Mouse (Mus musculus) cerebellum, postnatal 10 days (tissue): ENCODE measurements around the gene Myo15.
"Not testable (repeated sequence)": the region's sequence is repeated elsewhere in the genome, so short reads cannot be mapped to it uniquely, and the experiment has no call there.

ENCODE experiments used
- DNase-seq, 2 experiments: peaks; one replicate each; pipeline ENCODE4 v3.0.0; 2021; ENCODE audit warnings: mixed read lengths in 2 of 2

Myo15 gene

GRCm38 (mm10) chr11:60508950-60509349, 39.8 kb downstream of the Myo15 start:
- DNase-seq = no peak

- DNase-seq = no peak
These were observed 40.4 kb downstream of the Myo15 start for GRCm38 (mm10) chr11:60509500-60509899.

DNA sequence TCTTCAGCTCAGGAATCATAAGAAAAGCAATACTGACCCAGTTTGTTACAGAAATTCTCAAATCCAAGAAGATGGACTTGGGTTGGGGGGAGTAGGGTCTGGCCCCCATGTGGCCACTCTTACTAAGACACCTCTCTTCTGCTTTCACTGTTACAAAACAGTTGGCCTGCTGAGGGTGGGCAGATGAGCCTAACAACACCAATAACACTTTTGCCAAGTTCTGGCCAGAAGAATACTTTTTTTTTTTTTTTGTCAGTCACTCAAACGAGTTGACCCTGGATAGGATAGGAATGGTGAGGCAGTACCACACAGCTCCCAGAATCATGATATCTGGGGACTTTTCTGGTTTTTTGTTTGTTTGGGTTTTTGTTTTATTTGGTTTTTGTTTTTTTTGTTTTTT, 42.8 kb downstream of the Myo15 start:
- no peak for DNase-seq

DNA sequence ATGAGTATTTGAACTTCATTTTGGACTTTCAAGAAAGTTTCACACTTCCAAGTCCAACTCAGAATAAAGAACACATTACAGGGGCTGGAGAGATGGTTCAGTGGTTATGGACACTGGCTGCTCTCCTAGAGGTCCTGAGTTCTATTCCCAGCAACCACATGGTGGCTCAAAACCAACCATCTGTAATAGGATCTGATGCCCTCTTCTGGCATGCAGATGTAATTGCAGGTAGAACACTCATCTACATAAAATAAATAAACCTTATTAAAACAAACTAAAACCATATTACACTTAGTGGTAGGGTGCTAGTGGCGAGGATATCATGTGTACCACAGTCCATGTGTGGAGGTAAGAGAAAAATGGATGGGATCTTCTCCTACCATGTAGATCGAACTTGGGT, 43.4 kb downstream of the Myo15 start:
- DNase-seq = no peak

DNA sequence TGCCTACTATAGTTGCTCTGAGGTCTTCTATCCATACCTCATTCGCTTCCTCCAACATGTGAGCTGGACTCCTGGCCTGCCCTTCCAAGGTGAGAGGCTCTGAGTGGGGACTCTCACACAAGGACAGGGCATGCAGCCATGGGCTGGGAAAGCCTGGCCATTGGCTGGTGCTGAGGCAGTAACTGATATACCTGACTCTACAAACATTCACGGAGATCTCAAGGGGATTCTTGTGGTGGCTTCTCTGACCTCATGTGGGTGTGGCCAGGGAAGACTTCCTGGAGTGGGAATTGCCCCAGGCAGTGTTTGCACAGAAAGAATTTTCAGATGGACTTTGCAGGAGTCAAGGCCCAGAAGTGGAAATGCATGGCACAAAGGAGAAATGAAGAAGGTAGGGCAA, 45.8 kb downstream of the Myo15 start:
- DNase-seq = no peak

- DNase-seq = no peak
These were observed 49.2 kb downstream of the Myo15 start for GRCm38 (mm10) chr11:60518305-60518704.

GRCm38 (mm10) chr11:60522027-60522426, 52.9 kb downstream of the Myo15 start:
- no peak for DNase-seq

DNA sequence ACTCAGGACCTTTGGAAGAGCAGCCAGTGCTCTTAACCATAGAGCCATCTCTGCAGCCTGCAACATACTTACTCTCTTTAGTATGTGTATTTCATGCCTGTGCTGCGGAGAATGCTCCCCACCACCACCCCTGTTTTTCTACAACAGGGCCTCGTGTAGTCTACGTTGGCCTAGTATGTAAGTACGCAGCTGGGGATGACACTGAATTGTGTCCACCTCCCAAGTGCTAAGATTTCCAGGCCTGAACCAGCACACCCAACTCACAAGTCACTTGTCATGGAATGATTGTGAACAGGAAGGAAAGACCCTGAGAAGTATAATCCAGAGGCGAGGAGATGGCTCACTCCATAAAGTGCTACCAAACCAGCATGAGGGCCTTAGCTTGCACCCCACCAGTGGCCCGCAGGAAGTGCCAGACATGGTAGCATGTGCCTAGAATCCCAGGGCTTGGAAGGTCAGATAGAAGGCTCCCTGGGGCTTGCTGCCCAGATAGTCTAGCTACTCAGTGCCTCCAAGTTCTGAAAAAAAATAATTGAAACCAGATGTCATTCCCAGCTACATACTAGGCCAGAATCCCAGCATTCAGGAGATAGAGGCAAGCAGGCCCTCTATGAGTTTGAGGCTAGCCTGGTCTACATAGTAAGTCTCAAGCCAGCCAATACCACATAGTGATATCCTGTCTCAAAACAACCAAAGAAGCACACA, 53.7 kb downstream of the Myo15 start:
- no peak for DNase-seq

DNA sequence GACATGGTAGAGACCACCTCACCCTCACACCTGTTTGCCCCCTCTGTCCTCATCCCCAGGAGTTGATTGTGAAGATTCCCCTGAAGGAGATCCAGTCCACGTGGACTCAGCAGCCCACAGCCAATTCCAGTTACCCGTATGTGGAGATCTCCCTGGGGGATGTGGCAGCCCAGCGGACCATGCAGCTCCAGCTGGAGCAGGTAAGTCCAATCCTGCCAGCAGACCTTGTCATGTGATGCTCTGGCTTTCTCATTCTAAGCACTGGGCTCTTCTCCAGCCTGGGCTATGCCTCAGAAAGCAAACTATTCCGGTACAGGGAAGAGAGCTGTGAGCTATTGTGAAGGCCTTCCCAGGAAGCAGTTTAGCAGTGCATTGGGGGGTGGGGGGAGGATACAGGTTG, 57.3 kb downstream of the Myo15 start:
- DNase-seq = peak; percentile 31 to 32

DNA sequence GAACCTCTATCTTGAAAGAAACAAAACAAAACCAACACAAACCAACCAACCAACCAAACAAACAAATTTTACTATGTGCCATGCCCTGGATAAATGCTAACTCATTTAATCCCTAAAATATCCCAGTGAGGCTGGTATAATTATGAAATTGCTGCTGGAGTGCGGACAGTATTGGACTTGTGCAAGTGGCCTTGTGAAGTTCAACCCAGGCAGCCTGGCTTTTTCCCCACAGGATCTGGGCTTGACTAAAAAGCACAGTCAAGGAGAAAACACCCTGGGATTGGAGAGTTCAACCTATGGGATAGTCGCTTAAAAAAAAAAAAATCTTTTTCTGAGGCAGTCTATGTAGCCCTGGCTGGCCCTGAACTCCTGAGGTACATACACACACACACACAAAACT, 66.5 kb downstream of the Myo15 start:
- DNase-seq = no peak

DNA sequence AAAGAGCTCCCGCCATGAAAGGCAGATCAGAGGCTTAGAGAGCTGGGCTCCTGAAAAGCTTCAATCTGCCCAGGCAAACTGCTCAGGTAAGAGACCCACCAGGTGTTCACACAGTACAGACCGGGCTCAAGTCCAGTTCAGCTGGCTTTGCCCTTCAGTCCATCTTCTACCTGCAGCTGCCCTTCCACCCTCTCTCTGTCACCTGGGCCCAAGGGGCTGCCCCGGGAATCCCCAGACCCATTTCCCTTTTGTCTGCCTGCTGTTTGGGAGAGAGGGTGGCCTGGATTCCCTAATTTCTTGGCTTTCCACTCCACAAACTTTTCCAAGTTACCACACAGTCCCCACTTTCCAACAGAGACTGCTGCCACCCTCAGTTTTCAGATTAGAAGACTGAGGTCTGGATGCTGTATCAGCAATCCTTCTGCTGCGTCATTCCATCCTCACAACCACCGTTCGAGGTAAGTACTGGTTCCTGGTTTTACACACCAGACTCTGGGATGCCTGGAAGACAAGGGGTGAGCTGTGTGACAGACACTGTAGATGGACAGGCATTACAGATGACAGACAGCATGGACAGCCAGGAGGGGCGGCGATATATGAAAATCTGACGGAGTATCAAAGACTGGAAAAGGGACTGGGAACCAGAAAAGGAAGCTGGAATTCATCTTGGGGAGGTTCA, 67.2 kb downstream of the Myo15 start, which contains the start of gene Alkbh5:
Alkbh5 (plus strand) TSS at position 202 of the 679 bp plus-strand sequence.
- DNase-seq = peak; percentile 42 to 44

- peak; percentile 98 for DNase-seq
These were observed 67.8 kb downstream of the Myo15 start for GRCm38 (mm10) chr11:60536859-60537467.

DNA sequence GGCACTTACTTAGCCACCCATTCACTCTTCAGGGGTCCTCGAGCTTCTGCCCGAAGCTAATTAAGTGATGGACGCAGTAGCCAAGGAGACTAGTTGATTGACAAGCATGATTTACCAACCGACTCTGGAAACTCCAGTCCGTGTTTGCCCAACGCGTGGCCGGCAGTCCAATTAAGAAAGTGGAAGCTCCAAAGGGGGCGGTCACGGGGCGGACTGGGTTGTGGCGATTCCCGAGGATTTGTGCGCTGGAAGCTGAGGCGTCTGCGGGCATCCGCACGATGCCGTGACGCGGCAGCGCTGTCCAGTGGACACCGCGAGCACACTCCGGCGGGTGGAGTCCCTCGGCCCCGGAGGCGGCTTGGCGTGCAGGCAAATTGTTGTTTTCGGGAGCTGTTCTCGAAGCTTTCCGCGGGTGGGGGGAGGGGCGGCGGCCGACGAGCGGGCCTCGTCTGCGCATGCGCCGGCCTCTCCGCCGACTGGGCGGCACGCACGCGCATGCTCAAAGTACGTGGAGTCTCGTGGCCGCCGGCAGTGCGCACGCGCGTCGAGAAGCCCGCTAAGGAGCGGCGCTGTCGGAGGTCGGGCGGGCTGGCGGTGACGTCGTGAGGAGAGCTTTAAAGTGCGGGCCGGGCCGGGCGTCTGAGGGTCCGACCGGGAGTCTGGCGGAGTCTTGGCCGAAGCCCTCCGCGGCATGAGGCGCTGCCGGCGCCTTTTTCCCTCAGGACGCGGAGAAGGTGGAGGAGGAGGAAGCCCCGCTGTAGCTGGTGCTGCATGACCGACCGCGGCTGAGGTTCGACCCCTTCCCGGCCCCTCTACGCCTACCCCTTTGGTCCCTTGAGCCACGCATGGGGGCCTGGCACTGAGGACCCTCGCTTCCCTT, 68.6 kb downstream of the Myo15 start:
- peak; percentile 97 to 98 for DNase-seq

- DNase-seq = peak; percentile 40 to 57
These were observed 69.5 kb downstream of the Myo15 start for GRCm38 (mm10) chr11:60538371-60539281.

- DNase-seq = no peak
These were observed 70.4 kb downstream of the Myo15 start for GRCm38 (mm10) chr11:60539540-60539939.

DNA sequence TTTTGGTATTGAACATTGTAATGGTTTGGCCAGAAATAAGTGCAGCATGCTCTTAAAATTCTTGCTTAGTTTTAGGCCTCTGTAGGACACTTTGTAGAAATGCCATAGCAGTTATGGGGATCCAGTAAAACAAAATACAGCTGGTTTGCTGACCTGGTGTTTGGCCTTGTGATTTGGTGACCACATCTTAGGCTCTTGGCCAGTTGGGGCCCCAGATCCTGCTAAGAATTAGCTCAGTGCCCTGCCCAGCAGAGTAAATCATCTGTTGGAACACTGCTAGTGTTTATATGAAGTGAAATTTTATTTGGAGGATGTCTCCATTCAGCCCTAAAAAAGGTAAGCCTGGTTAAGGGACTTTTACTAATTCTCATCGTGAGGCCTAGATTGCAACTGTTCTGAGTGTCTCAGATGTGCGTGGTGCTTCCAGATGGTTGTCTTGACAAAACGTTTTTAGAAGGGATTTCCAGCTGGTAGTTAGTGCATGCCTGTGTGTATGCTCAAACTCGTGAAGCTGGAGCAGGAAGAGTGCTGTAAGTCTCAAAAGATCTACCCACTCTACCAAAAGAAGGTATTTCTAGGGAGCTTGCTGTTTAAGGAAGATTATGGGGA, 71.0 kb downstream of the Myo15 start:
- no peak for DNase-seq

DNA sequence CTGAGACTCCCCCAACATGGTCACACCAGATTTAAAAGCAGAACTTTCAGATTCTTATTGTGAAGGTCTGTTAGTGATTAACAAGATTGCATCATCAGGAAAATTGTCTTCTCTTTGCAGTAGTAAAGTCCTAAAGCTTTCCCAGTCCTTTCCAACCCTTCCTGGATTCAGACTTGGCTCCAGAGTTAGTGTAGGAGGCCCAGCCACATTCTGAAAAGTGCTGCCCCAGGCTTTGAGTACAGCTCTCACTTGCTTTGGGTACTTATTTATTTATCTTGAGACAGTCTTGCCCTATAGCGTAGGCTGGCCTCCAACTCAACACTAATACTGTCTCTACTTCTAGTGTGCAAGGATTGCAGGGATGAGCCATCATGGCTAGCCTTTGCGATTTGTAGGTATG, 71.6 kb downstream of the Myo15 start:
- no peak for DNase-seq

DNA sequence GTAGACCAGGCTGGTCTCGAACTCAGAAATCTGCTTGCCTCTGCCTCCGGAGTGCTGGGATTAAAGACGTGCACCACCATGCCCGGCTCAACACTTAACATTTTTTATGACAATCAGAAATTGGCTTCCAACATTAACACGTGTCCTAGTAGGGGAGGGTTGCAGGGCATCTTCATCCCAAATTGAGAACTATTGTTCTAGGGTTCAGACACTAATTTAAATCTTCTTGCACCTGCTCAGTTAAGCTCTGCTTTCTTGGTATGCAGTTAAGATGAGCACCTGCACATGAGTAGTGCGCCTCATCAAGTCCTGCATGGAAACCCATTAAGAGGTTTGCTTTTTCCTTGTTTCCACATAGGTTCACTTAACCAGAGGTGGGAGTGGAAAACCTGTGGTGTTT, 72.7 kb downstream of the Myo15 start:
- no peak for DNase-seq

DNA sequence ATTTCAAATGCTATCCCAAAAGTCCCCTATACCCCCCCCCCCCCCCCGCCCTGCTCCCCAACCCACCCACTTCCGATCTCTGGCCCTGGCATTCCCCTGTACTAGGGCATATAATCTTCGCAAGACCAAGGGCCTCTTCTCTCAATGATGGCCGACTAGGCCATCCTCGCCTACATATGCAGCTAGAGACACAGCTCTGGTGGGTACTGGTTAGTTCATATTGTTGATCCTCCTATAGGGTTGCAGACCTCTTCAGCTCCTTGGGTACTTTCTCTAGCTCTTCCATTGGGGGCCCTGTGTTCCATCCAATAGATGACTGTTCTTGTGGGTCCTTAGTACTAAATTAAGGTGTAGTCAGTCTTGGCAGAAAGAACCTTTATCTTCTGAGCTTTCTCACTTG, 74.1 kb downstream of the Myo15 start:
- DNase-seq = not testable (repeated sequence)

- DNase-seq = no peak
These were observed 76.3 kb downstream of the Myo15 start for GRCm38 (mm10) chr11:60545433-60545832.

DNA sequence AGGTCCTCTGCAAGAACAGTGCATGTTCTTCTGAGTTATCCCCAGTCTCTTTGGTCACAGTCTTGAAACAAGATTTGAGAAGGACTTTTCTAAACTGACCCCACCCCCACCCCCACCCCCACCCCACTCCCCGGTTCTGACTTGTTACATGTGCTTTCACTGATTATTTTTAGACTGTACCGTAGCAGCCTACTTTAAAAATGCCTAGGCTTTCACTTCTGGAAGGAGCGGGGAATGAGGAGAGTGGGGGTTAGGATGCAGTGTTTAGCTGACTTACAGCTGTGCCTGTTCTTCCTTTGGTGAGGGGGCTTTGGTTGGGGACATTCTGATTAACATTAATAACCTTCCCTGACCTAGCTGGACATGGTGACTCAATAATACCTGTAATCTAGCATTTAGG, 79.0 kb downstream of the Myo15 start:
- no peak for DNase-seq

GRCm38 (mm10) chr11:60553091-60553490, 84.0 kb downstream of the Myo15 start:
- no peak for DNase-seq
